Mouse (Mus musculus) spleen, postnatal 0 days (tissue): ENCODE measurements around the gene N4bp1. TPM values are rescaled to one million over a fixed set of nuclear protein-coding genes. Genes with fewer than 3 reads are reported as not detected.

Experiments used
- polyA plus RNA-seq: library from polyadenylated mRNA; unstranded; fragments of >200 nt; fragmentation: Nextera tagmentation; extraction: Ambion mirVana; gene quantifications from 2 replicates; pipeline ENCODE4 v1.2.1, GENCODE M21; 2015

Gene N4bp1
- 5.5 and 6.4 TPM in 2 replicates for polyA plus RNA-seq

GRCm38 (mm10) chr8:86884489-86885463 is at the start of gene N4bp1:
N4bp1 (minus strand) TSS chr8:86885258.

Other genes starting within 250 kb of the N4bp1 start
- gene Gm10638, start 139.6 kb downstream of the N4bp1 start, polyA plus RNA-seq, result 3.5 and 4.3 TPM in 2 replicates
- gene Siah1a, start 139.3 kb downstream of the N4bp1 start, polyA plus RNA-seq, result 22.2 and 26.8 TPM in 2 replicates